Mouse (Mus musculus) CD4-positive, CD25-positive, alpha-beta regulatory T cell, adult 4 months (primary cell): ENCODE measurements around the gene Gnaz. TPM values are rescaled to one million over a fixed set of nuclear protein-coding genes. Genes with fewer than 3 reads are reported as not detected.

Experiments
- ATAC-seq: one replicate; pipeline ENCODE4 v1.8.0; 2017
- polyA plus RNA-seq, 2 experiments: library from polyadenylated mRNA; unstranded; fragments of 100-300 nt; shearing (Covaris generic); gene quantifications; one replicate each; pipeline ENCODE4 v1.2.1; 2017

The Gnaz gene
- polyA plus RNA-seq, 2 experiments from 2014 or later: not detected

GRCm38 (mm10) chr10:74973026-74973425 is 6.0 kb downstream of the Gnaz start:
- ATAC-seq: no peak

DNA sequence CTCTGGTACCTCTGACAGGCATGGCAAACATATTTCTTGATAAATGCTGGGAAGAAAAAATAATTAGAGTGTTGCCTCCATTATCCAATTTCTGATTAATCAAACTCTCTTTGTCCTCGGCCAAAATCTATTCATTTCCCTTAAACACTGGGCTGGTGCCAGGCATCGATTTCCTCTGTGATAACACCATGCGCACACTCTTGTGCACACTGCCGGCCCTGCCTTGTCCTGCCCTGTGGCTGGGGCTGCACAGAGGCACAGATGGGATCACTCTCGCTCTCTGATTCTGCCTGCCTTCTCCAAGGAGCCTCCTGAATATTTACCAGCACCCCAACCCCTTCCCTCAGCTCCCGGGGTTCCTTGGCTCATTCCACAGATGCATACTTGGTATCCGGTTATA is 8.6 kb downstream of the Gnaz start:
- no peak for ATAC-seq

GRCm38 (mm10) chr10:74976429-74976828 is 9.5 kb downstream of the Gnaz start:
- ATAC-seq: no peak

DNA sequence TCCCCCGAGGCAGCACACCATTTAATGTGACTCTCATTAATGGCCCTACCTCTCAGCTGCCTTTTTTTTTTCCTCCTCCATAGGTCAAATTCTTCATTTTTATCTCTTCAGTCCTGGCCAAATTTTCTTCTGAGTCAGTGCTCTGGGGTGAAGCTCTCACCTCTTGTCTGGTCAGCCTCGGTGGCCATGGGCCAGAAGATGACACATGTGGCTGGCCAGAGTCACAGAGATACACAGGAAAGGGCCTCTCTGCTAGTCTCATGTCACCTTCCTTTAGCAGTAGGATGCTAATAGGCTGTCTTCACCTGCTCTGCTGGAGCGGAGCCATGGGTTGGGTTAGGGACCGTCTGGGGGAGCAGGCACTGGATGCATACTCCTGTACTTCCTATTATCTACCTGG is 11.1 kb downstream of the Gnaz start:
- no peak for ATAC-seq

DNA sequence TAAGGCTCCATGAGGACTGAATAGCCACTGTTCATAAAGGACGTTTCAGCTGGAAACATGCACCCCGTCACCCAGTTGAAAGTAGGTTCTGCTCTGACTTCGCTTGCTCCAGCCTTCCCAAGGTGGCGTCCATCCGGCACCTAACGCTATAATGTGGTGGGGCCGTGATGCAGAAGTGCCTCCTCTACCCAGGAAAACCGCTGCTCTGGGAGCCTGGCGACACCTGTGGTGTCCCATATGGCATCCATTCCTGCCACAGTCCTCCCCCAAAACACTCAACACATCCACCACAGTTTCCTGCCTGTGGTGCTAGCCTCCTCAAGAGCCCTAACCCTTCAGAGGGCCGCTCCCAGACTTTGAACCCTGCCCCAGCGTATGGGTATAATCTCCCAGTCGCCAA is 14.2 kb downstream of the Gnaz start:
- no peak for ATAC-seq

DNA sequence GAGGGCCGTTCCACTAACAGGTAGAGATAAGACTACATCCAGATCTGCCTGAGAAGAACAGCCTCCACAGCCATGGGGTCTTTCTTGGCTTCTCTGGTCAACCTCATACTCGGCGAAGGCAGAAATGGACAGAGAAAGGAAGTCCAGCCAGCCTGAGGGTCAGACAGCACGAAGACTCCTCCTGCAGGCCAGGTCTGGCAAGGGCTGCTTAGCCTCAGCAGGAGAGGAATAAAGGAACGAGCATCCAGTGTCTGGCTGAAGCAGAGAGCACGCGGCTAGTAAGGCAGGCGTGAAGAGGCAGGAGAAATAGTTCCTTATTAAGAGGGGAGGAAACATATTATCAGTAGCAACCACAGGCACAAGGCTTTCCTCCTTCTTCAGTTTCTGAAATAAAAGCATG is 16.2 kb downstream of the Gnaz start:
- no peak for ATAC-seq

DNA sequence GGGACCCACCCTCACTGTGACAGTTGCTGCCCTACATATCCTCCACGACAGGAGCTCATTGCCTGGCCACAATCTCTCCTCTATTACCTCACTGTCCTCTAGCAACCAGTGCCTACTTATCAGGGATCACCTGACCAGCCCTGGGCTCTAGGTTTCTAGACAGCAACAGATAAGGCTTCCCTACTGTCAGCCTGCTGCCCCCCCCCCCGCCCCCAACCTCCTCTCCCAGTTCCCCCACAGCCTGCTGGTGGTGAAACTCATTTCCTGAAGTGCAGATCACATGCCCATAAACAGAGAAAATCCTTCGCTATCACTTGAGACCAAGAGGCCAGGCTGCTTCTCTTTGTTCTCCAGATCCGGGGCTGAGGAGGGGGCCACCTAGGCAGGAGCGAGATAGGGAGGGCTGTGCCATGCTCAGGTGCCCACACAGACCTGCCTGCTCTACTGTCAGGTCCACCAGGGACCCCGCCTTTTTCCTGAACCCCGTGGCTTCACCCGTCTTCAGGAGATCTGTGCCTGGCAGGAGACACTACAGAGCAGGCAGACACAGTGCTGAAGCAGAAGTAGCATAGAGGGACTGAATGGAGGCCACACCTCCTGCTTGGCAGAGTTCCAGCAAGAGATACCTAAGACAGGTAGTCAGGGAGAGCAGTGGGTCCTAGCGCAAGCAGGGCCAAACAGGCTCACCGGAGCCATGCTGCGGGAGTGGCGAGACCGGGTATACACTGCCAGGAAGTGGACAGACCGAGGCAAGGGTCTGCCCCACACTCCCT is 20.9 kb downstream of the Gnaz start:
- ATAC-seq: no peak

DNA sequence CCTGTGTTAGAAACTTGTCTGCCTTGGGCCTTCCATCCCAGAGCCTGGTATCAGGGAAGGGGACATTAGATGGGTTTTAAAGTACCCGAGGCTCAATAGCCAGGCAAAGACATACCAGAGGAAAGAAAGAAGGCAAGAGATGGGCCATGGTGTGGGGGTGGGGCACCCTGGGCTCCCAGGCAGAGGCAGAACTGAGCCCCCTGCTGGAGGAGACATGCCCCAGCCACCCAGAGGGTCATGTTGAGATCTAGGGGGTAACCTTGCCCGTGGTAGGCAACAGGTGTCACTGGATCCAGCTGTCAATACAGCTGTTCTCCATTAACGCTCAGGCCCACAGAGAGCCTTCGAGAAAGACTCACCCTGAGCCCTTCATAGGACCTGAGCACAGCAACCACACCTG is 22.8 kb downstream of the Gnaz start:
- no peak for ATAC-seq

- no peak for ATAC-seq
Measured at GRCm38 (mm10) chr10:74990584-74991322, 23.8 kb downstream of the Gnaz start.

DNA sequence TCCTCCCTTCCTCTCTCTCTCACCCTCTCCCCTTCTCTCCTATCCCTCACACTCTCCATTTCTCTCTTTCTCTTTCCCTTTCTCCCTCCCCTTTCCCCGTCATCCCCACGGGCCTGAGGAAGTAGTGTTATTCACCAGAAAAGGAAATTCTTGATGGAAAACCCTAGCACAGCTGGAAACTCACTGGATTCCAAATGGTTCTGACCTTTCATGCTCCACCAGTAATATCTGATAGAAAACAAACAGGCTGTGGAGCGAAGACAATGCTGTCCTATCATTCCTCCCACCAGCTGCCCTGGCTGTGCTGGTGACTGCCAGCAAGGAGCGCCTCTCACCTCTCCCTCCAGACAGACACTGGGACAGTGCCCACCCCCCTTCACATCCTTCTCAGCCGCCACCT is 27.9 kb downstream of the Gnaz start:
- no peak for ATAC-seq

DNA sequence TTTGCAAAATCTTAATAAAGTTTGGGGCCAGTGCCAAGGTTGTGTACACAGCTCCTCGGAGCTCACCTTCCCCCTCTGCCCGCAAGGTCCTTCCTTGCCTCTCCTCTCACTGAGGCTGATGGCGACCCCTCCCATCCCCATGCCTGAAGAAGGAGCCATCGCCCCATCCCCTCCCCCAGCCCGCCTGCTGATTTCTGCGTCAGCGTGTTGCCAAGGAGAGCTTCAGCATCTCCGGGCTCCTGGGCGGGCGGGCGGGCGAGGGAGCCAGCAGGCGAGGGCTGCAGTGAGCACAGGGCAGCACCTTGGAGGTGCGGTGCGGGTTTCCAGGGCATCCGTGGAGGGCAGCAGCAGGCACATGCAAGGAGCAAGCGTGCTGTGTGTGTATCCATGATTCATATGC is 28.4 kb downstream of the Gnaz start:
- ATAC-seq: no peak

DNA sequence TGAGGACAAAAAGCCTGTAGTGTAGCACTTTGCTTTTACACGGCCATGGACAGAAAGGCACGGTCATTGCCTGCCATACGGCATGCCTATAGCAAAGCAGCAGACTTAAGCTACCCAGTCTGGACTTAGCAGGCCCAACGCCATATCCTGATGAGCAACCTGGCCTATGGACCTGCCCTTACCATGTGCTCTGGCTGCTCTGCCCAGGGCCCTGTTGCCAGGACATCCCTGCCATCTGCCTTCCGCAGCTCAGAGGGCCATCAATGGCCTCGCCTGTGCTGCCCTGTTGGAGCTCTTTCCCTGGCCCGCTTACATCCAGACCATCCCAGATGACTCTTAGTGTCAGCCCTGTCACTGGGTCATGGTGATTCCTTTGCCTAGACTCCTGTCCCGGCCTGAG is 34.4 kb downstream of the Gnaz start:
- no peak for ATAC-seq

DNA sequence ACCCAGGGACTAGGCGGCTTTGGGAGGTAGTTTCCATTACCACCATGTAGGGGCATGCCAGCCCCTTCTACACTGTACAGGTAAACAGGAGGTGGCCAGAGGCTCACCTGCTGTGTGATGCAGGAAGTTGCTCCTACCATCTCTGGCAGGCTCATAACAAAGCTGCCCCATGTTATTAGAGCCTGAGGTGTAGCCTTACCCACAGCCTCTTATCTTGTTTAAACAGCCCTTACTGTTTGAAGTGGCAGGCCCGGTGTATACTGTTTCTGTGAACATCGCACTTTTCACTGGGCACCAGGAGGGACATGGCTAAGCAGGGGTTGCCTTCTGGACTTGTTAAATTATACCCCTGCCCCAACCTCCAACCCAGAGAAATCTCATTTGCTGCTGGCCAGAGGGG is 37.1 kb downstream of the Gnaz start:
- no peak for ATAC-seq

DNA sequence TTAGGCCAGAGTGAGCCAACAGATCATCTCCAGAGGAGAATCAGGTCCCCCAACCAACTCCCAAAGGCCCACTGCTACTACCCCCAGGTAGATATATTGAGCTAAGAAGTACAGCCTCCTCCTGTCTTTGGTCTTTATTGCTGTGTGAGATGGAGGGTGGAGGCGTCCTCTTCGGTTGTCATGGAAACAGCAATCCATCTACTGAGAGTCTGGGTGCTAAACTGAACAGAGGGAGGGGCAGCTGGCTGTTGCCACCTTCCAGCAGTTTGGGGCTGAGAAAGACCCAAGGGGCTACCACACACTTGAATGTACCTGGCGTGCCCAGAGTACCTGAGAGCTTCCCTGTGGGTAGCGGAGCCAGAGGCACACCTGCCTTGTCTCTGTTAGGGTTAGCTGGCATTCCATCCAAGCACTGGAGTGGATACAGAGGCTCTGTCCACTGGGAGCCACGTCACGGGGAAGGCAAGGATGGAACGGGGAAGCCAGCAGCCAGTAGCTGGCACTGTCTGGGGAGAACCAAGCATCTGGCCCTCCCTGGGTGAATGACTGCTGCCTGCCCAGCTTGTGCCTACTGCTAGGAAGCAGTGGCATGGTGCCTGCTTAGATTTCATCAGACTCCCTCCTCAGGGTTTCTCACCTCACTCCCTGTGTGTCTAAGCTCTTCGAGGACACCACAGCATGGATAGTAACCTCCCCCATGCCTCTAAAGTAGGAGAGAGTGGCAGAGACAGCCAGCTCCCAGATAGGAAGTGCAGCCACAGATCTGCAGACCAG is 40.1 kb downstream of the Gnaz start:
- no peak for ATAC-seq

DNA sequence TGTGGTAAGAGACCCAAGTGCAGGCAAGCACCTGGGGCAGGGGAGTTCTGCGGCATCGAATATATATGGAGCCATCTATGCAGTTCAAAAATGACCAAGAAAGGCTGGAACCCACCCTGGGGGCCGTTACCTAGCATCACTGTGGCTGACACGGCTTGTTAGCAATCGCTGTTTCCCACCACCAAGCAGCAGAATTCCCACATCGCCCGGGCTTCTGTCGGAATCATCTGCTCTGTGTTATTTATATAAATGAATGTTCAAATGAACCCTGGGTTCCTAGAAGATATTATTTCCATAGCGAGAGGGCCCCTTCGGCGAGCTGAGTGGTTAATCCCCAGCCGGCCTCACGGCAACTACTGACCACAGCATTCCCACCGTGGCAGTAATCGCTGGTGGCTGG is 43.7 kb downstream of the Gnaz start:
- ATAC-seq: no peak

DNA sequence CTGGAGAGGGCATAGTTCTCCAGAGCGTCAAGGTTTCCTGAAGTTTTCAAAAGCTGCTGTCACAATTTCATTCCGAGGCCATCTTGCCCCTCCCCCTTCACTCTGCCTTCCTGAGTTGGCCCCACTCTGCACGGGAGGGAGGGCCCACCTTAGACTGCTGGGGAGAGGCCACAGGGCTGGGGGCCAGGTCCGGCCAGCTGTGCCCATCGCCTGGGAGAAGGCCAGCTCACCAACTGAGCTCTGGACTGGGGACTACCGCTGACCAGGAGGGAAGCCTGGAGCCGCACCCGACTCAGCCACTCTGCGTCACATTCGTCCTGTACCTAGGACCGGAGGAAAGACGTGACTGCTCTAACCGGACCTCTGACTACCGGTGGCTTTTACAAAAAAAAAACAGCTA is 48.5 kb downstream of the Gnaz start:
- ATAC-seq: no peak

DNA sequence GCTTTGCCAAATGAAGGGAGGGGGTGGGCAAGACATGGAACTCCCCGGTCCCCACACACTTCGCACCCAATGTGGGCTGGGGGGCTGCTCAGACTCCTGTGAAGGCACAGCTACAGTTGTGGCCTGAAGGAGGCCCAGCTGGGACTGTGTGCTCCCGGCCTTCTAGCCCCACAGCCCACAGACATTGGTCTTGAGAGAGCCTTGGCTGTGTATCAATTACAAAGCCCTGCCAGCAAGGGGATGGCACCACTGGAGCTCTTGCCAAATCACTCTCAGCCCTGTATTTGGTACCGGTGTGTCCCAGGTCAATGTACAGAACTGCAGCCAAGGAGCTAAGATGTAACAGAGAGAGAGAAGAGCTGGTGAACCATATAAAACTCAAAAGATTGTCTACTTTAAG is 49.5 kb downstream of the Gnaz start:
- no peak for ATAC-seq

DNA sequence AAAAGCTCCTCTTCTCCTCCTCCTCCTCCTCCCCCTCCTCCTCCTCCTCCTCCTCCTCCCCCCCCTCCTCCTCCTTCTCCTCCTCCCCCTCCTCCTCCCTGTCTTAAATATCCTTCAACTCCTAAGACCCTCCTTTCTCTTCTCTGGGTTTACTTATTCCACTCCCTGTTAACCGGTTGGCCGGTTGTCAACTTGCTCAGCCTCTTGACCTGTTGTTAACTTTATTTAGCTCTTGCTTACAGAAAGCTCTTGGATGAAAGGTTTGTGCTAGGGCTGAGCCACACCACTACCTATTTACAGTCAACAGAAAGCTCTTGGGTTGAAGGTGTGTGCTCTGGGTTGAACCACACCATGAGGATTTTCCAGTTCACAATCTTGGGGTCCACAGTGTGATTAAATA is 53.3 kb downstream of the Gnaz start:
- ATAC-seq: no peak

GRCm38 (mm10) chr10:75021138-75021537 is 54.2 kb downstream of the Gnaz start:
- no peak for ATAC-seq

DNA sequence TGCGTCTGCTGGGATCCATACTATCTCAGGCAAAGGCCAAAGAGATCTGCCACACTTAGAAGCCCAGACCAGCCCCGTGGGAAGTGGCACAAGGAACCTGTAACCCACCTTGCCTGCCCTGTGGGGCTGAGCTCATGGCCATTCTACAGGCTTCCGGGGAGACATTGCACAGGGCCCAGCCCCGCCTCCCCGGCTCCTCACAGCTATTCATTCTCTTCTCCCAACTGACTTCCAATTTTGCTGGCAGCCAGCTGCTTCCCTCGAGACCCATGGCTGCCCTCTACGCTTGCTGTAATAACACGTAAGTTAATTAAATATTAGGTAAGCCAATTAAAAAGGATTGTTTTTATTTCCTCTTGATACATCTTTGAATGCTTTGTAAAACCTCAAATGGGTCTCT is 59.5 kb downstream of the Gnaz start:
- no peak for ATAC-seq

DNA sequence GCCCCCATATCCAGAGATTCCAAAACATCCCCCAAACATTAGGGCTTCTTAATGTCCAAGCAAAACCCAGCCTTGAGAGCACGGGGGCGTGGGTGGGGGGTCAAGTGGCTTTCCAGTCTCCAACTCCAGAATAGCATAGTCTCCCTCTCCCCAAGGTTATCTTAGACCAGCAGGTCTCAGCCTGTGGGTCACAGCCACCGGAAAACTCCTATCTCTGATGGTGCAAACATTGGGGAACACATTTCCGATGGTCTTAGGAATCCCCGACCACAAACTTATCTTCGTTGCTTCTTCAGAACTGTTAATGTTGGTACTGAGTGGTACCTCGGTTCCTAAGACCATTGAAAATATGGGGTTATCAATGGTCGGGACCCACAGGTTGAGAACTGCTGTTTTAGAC is 61.8 kb downstream of the Gnaz start:
- no peak for ATAC-seq

GRCm38 (mm10) chr10:75029677-75030076 is 62.7 kb downstream of the Gnaz start:
- no peak for ATAC-seq

DNA sequence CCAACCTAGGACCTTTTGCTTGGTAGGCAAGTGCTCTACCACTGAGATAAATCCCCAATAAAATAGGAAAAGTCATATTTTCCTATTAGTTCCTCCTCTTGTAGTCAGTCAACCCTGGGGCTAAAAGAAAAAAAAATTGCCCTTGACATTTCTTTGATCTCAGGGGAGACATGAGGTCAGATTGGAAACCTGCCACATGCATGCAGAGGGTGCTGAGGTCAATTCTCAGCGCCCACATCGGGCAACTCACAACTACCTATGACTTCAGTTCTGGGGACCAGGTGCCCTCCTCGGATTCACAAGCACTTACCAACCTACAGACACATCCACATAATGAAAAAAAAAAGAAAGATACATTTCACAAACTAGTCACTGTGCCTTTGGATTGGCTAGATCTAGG is 63.3 kb downstream of the Gnaz start:
- ATAC-seq: no peak
